Mouse (Mus musculus) kidney, postnatal 36 days (tissue): Measurements from ENCODE around the gene B2m.
A peak's percentile ranks its signal among the peaks of the same experiment; 100 is the strongest.

ENCODE experiments used
- DNase-seq, 2 experiments: peaks; one replicate each; pipeline ENCODE4 v3.0.0; 2021 to 2022; ENCODE audit warnings: mixed read lengths in 2 of 2

The B2m gene

DNA sequence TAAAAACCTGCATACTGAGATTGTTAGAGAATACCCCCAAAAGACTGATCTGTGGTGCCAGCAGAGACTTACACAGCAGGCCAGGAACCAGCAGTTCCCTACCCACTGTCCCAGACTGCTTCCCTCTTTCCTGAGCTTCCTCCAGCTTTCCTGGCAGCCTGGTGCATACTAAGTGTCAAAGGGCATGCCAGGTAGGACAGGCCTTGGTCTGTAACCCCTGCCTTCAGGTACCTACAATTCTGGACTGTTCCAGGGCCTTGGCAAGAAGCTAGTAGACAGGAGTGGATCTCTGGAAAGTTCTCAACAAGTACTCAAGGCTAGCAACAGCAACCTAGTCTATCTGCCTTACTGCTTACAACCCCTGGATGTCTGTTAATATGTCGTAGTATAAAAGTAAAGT, 3.7 kb downstream of the B2m start:
- DNase-seq: no peak

DNA sequence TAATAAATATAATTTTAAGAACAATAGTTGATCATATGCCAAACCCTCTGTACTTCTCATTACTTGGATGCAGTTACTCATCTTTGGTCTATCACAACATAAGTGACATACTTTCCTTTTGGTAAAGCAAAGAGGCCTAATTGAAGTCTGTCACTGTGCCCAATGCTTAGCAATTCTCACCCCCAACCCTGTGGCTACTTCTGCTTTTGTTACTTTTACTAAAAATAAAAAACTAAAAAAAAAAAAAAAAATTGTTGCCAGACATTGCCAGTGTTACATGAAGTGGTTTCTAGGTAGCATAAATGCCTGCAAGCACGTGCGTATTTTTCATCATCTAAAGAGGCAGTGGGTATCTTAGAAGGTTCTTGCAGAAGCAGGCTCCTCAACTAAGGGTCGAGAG, 5.4 kb downstream of the B2m start:
- DNase-seq: no peak

DNA sequence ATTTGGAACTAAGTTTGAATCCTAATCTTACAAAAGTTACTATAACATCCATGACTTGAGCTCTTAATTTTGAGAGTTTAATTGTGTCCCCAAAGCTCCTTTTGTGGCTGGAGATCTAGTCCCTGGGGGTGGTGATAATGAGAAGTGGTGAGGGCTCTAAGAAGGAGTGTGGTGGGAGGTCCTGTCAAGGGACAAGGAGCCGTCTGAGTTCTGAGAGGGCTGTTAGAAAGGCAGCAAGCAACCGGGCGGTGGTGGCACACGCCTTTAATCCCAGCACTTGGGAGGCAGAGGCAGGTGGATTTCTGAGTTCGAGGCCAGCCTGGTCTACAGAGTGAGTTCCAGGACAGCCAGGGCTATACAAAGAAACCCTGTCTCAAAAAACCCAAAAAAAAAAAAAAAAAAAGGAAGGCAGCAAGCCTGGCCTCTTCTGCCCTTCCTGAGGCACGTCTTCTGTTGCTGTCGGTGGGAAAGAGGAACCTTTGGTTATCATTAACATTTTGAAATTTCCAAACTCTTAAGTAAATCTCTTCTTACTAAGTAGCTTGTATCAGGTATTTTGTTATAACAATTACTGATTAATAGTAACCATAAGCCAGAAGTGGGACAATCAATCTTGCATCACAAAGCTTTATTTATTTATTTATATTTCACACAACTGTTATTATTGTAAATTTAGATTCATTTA, 6.3 kb downstream of the B2m start:
- no peak for DNase-seq

- no peak for DNase-seq
Observed at GRCm38 (mm10) chr2:122154479-122154878, 7.0 kb downstream of the B2m start.

DNA sequence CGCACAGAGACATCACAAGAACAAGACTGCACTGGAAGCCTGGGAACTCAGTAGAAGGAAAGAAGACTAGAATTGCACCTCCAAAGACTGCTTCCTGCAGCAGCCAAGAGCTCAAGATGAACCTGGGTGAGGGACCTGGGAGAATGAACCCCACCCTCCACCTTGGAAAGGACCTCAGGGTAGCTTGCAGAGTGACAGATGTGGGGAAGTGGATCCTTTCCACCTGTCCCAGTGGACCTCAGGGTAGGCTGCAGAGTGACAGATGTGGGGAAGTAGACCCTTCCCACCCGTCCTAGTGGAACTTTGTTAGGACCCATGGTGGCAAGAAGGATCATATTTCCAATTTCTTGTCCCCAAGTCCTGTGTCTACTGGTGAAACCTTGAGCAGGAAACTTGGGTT, 7.8 kb downstream of the B2m start:
- no peak for DNase-seq

DNA sequence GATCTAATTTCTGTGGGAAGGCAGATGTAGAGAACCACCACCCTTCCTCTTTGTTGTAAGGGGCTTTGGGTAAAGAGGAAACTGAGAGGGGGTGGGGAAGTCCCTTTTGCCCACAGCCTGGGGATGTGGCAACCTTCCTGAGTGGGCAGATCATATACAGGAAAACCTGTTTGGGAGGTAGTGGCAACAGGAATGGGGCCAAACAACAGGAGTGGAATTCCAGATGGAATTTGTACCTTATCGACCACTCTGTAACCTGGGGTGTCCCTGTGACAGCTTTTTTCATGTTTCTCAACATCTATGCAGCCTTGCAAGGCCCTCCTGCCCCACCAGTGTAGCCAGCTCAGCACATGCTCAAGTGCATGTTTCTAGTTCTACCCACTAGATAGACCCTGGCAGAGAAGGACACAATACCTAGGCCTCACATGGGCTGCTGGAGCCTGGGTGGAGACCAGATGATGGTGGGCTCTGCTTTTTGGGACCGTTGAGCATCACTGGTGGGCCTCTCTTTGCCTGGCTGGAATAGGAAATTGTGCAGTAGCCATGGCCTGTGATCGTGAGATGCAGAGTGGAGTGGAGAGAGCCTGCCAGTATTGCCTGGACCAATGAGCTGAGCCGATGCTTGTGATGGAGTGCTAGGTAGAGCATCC, 8.7 kb downstream of the B2m start:
- DNase-seq: no peak

DNA sequence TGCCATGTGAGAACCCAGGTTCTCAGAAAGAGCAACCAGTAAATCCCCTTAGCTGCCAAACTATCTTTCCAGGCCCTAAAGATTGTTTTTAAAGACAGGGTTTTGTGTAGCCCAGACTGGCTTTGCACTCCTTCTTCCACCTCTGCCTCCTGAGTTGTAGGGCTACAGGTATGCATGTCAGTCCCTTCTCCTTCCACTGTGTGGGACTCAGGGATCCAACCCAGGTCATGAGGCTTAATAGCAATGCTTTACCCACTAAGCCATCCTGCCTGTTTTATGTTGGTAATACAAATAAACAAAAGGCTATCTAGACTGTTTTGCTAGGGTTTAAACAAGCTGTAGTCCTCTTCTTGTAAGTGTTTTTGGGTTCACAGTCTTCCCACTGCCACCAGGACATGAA, 10.1 kb downstream of the B2m start:
- no peak for DNase-seq

DNA sequence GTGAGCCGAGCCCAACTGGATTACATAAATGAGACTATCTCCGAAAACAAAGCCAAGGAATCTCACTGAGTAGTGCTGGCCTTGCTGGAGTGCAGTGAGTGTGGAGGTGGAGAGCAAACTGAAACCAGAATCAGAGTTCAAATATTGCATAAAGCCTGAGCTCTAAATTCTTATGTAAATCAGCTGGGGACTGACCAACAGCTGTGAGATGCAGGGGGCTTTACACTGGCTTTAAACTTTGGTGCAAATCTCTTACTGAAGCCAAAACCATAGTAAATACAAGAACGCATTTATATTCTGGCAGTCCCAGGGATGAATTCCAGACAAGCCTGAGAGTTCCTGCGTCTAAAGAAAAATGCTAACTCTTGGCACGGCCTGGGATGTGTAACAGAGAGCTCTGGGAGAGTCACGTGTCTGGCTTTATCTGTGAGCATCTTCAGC, 10.9 kb downstream of the B2m start:
- no peak for DNase-seq

DNA sequence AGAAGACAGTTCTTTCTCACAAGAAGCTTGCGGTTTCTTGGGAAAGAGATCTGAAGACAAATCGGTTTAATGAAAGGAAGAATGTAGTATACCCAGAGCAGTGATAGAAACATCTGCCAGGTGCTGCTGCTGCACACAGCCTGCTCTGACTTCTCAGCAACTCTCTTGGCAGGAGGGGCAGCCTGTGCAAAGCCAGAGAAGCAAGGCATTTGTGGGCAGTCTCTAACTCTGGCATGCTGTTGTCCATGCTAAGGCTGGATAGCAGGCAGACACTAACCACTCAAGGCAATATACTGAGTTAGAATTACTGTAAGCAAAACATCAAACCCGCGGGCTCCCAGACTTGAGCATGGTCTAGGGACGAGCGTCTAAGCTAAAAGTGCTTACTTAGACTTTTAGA, 12.2 kb downstream of the B2m start:
- no peak for DNase-seq

- peak; percentile 85 to 95 for DNase-seq
Observed at GRCm38 (mm10) chr2:122160680-122161079, 13.2 kb downstream of the B2m start, which contains the start of gene Trim69. Trim69 (plus strand) TSS chr2:122160700.

DNA sequence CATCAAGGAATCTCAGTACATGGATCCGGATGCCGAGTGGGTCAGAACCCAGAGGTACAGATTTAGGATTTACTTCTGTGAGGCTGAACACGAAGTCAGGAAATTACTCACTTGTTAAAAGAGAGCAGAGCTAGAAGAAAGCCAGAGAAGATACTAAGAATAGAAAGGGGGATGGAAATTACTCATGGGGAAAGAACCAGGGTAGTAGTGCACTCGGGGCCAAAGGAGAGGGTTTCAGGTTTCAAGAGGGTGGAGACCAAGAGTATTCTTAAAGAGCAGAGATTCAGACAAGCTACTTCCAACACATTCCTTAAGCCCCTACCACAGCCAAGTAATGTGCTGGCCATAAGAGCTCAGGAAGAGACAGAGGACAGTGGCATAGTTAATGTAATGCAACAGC, 14.1 kb downstream of the B2m start:
- DNase-seq: no peak

GRCm38 (mm10) chr2:122162529-122162928, 15.0 kb downstream of the B2m start:
- DNase-seq: no peak

- no peak for DNase-seq
Observed at GRCm38 (mm10) chr2:122163430-122164195, 16.1 kb downstream of the B2m start.

DNA sequence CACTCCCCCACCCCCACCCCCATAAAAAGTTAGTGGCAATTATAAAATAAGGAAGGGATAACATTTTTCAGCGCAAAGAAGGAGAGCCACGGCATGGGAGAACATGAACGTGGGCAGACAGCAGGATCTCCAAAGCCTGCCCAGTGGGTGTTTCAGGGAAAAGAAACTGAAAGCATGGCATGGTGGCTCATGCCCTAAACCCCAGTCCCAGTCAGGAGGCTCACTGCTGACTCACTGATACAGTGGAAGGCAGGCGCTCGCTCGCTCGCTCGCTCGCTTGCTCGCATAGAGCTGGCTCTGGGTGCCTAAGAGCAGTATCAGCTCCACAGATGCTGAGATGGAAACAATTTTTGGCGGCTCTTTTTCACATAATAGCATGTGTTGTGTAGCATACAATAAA, 16.8 kb downstream of the B2m start:
- DNase-seq: no peak

- no peak for DNase-seq
Observed at GRCm38 (mm10) chr2:122171292-122171691, 23.8 kb downstream of the B2m start.

- DNase-seq: no peak
Observed at GRCm38 (mm10) chr2:122172188-122172587, 24.7 kb downstream of the B2m start.

DNA sequence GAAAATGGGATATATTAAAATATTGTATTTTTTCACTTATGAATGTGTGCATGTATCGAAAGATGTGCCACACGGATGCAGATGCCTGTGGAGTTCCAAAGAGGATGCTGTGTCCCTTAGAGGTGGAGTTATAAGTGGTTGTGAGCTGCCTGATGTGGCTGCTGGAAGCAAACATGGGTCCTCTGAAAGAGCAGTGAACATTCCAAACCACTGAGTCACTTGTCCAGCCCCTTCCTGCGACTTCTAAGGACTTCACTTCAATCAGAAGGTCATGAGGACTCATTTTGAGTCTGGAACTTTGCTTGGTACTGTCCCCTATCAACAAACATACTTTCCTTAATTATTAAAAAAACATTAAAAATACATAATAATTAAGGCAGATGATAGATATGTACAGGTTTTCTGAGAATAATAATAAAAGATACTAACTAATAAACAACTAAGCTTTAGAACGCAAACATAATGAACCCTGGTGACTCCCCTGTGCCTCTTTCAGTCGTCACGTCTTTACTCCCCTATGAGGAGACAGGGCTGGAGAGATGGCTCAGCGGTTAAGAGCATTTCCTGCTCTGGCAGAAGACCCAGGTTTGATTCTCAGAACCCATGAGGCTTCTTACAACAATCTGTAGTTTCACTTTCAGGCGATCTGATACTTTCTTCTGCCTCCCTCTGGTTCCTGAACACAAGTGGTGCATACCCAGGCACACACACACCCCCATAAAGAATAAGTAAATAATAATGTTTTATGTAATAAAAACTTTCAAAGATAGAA, 32.8 kb downstream of the B2m start:
- no peak for DNase-seq

DNA sequence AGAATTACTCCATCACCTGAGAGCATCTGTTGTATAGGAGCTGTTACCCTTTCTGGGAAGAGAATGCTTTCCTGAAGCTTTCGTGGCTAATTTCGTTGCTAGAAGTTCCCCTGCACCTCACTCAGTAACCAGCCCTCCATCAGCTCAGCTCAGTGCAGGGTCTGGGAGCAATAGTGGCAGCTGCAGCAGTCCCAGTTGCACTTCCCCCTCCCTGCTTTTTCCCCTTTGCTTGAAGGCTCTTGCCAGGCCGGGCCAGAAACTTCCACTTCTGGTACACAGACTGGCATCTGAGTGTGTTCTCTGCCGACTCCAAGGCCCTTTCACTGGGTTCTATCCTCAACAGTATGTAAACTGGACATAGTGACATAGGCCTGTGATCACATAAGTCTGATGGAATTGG, 37.6 kb downstream of the B2m start:
- DNase-seq: no peak

DNA sequence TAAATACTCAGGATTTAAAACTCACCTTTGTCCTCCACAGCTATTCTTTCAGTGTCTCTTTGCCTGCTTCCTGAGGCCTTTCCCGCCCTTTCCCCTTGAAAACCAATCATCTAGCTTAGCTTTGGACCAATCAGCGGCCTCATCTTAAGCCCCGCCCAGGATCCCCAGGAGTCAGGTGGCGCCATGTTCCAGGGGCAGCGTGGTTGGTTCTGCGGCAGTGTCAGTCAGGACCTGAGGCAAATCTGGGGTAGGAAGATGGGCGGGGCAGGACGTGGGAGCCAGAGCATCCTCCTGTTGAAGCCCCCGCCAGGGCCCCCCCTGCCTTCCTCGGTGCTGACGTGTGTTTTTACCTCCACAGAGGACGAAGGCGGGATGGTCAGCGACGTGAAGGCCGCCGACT, 38.6 kb downstream of the B2m start, which contains the start of the genes Patl2 and Terb2:
Gene Patl2, minus strand, starts transcription at position 84 of the 400 bp plus-strand sequence.
Gene Terb2, plus strand, starts transcription at position 167 of the 400 bp plus-strand sequence.
- no peak for DNase-seq

GRCm38 (mm10) chr2:122186751-122187150, 39.3 kb downstream of the B2m start:
- no peak for DNase-seq

DNA sequence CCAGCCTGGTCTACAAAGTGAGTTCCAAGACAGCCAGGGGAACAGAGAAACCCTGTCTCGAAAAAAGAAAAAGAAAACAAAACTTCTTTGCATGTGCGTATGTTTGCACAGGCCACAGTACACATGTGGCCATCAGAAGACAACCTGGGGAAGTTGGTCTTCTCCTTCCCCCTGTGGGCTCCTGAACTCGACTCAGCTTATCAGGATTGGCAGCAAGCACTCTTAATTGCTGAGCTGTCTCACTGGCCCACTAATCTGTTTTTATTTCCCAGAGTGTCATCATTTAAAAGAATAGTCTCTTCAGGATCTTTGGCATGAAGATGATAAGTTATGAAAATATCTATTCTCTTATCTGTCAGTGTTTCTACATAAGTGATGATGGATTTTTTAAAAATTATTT, 44.4 kb downstream of the B2m start:
- DNase-seq: no peak

GRCm38 (mm10) chr2:122194509-122194929, 47.0 kb downstream of the B2m start:
- DNase-seq: peak in 1 of 2 experiments; percentile 53

DNA sequence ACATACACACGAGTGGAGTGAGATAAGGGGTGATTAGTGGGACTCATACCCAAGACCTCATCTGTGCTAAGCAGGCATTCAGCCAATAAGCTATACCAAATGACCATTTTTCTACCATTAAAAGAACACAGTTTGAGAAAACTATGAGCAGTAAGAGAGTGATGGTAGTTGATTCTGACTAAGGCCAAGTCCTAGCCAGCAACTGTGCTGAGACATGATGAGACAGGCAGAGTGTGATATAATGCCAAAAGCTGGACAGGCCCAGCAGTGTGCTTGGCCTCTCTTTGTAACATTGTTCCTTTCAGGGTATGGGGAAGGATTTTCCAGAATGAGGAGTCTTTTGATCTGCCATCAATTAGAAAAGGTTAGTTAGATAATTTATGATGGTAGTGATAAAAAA, 54.0 kb downstream of the B2m start:
- DNase-seq: no peak
